Mouse (Mus musculus) olfactory bulb, adult 2 months (tissue): ENCODE data around the gene Lpcat2.
"Not testable (repeated sequence)": the region's sequence is repeated elsewhere in the genome, so short reads cannot be mapped to it uniquely, and the experiment has no call there.

Experiments used
- CTCF ChIP-seq: fragments of 200-500 bp; IDR thresholded peaks from 2 replicates; pipeline ENCODE4 v1.5.1; 2012; ENCODE audit warnings: low read depth, mild to moderate bottlenecking, low read length, moderate library complexity; ENCODE audit not compliant: insufficient read depth
- POLR2A ChIP-seq: fragments of 200-500 bp; IDR thresholded peaks from 2 replicates; pipeline ENCODE4 v1.6.1; 2012; ENCODE audit warnings: mild to moderate bottlenecking, low read depth, low read length, moderate library complexity; ENCODE audit not compliant: insufficient read depth

- TF ChIP-seq POLR2A, CTCF: not testable (repeated sequence)
Observed at GRCm38 (mm10) chr8:92892216-92892615, 37.1 kb downstream of the Lpcat2 start.
